Mouse (Mus musculus): ENCODE measurements at regions not wholly inside any gene's neighbourhood (a gene's known extent, or its start where the extent isn't known, plus 50 kb on each side); places are given as distances from the start of the nearest gene placed in this dataset.

GRCm38 (mm10) chr16:78019605-78020285, 281.5 kb upstream of the Cxadr start:
- DNase-seq (ENCODE audit: inconsistent ontology term): peak; percentile 66

GRCm38 (mm10) chr16:78015401-78015800, 285.9 kb upstream of the Cxadr start:
- no peak for DNase-seq (ENCODE audit: inconsistent ontology term)

GRCm38 (mm10) chr16:78013049-78013819, 288.1 kb upstream of the Cxadr start:
- no peak for DNase-seq (ENCODE audit: inconsistent ontology term)

GRCm38 (mm10) chr16:78004016-78004415, 297.3 kb upstream of the Cxadr start:
- DNase-seq (ENCODE audit: inconsistent ontology term): no peak

GRCm38 (mm10) chr16:77992986-77993385, 308.3 kb upstream of the Cxadr start:
- peak; percentile 5 for DNase-seq (ENCODE audit: inconsistent ontology term)

GRCm38 (mm10) chr16:77989791-77990325, 311.4 kb upstream of the Cxadr start:
- DNase-seq (ENCODE audit: inconsistent ontology term): no peak

GRCm38 (mm10) chr16:77989139-77989538, 312.1 kb upstream of the Cxadr start:
- DNase-seq (ENCODE audit: inconsistent ontology term): no peak

- DNase-seq (ENCODE audit: inconsistent ontology term): no peak
Measured at GRCm38 (mm10) chr16:77986884-77987529, 314.3 kb upstream of the Cxadr start.

- no peak for DNase-seq (ENCODE audit: inconsistent ontology term)
Measured at GRCm38 (mm10) chr16:77948785-77949184, 346.9 kb upstream of the Gm11146 start.

GRCm38 (mm10) chr16:77945442-77945841, 343.5 kb upstream of the Gm11146 start:
- no peak for DNase-seq (ENCODE audit: inconsistent ontology term)

- no peak for DNase-seq (ENCODE audit: inconsistent ontology term)
Measured at GRCm38 (mm10) chr16:77931025-77931723, 329.3 kb upstream of the Gm11146 start.

GRCm38 (mm10) chr16:77914160-77915070, 312.5 kb upstream of the Gm11146 start:
- DNase-seq (ENCODE audit: inconsistent ontology term): no peak

GRCm38 (mm10) chr16:77894247-77894646, 292.4 kb upstream of the Gm11146 start:
- no peak for DNase-seq (ENCODE audit: inconsistent ontology term)

- no peak for DNase-seq (ENCODE audit: inconsistent ontology term)
Measured at GRCm38 (mm10) chr16:77893690-77894089, 291.8 kb upstream of the Gm11146 start.

- no peak for DNase-seq (ENCODE audit: inconsistent ontology term)
Measured at GRCm38 (mm10) chr16:77892731-77893130, 290.8 kb upstream of the Gm11146 start.

- DNase-seq (ENCODE audit: inconsistent ontology term): no peak
Measured at GRCm38 (mm10) chr16:77889348-77889747, 287.5 kb upstream of the Gm11146 start.

- peak; percentile 53 for DNase-seq (ENCODE audit: inconsistent ontology term)
Measured at GRCm38 (mm10) chr16:77885060-77885679, 283.3 kb upstream of the Gm11146 start.

- DNase-seq (ENCODE audit: inconsistent ontology term): no peak
Measured at GRCm38 (mm10) chr16:77884495-77884894, 282.6 kb upstream of the Gm11146 start.

- DNase-seq (ENCODE audit: inconsistent ontology term): no peak
Measured at GRCm38 (mm10) chr16:77877006-77877405, 275.1 kb upstream of the Gm11146 start.

GRCm38 (mm10) chr16:77863246-77863645, 261.4 kb upstream of the Gm11146 start:
- peak; percentile 83 for DNase-seq (ENCODE audit: inconsistent ontology term)
